Mouse (Mus musculus): ENCODE measurements around the gene Cldn10. TPM values are rescaled to one million over a fixed set of nuclear protein-coding genes. Genes with fewer than 3 reads are reported as not detected.

The Cldn10 gene
- polyA plus RNA-seq, 1 experiment from 2014 or later = 1.5 TPM

DNA sequence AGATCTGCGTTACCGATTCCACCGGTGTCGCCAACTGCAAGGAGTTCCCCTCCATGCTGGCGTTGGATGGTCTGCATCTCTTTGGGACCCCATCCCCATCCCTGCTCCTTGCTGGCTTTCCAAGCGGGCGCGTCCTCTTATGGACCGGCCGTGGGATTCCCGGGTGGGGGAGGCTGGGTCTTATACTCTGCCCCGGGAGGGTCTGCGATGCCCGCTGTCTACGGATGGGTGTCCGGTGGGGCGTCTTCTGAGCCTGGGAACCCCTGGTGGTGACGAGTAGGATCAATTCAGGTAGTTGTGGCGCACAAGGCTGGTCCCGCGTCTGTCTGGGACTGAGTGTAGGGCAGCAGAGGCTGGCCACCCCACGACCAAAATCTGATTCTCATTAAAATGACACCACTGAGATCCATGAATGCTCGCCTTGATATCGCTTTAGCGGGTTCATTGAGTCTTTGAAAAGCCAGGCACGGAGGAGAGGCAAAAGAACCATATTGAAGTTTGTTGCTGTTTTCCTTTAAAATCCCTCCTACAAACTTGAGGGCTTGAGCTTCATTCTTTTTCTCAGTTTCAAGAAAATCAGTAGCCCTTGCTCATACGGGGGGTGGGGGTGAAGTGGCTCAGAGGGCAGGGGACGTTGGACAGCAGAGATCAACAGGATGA lies 67.6 kb downstream of the Cldn10 start:
- Histone ChIP-seq H3K9me3 (no peaks in the 10 kb centered on the region), H3K9ac (peak overlapping the region; percentile 69), H3K4me3 (peak overlapping the region; percentile 59), H3K27ac (no peak overlapping the region), H3K4me2 (replicated peaks) (peak overlapping the region; percentile 97), H3K4me1 (peaks cover 23% of the 10 kb centered on the region), H3K36me3 (no peaks in the 10 kb centered on the region), H3K27me3 (peaks cover 50% of the 10 kb centered on the region)
- WGBS = 1% methylated on average over 28 of the region's 28 CpGs
- 0 out of 2 replicates have a peak, but pooled peaks have one; percentile 18 for ATAC-seq (ENCODE audit: low FRiP score, low read depth)

DNA sequence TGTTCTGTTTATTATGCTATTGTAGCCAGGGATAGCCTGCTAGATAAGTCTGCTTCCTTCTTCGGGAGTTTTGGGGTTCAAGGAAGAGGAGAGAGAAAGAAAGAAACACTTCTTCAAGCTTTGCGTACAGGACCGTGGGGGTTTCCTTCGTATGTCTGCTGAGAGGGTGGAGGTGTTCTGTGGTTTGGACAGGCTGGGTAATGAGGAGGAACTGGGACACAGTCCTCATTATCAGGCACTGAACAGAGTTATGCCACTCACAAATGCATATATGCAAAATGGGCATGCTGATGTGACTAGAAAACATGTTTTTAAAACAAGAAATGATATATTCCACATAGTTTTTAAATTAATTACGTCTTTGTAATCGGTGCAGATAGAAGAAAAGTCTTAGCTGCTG lies 68.9 kb downstream of the Cldn10 start:
- H3K4me1 ChIP-seq = peaks cover 23% of the 10 kb centered on the region
- WGBS = 86% methylated on average over 6 of the region's 6 CpGs
- peaks cover 50% of the 10 kb centered on the region for H3K27me3 ChIP-seq

DNA sequence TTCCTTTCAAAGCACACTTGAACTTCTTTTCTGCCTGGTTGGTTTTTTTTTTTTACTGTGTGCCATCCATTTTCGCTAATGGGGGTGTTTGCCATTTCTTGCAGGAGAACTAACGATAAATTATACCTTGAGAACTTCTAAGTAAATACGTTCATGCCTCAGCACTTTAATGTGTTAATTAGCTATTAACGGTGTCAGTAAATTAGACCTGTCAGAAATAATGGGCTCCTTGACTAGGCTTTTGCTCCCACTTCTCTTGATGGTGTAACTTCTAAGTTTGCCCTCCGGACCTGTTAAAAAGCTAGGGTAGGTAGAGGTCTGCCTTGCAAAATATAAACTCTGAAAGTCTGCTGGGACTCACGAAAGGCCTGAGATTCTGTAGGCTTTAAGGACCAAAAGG lies 70.6 kb downstream of the Cldn10 start:
- Histone ChIP-seq H3K4me2 (replicated peaks) (no peak overlapping the region), H3K9ac (no peak overlapping the region), H3K36me3 (no peaks in the 10 kb centered on the region), H3K4me1 (peaks cover 23% of the 10 kb centered on the region), H3K27me3 (peaks cover 42% of the 10 kb centered on the region), H3K4me3 (no peak overlapping the region), H3K9me3 (no peaks in the 10 kb centered on the region), H3K27ac (no peak overlapping the region)
- WGBS = 19% methylated on average over 6 of the region's 6 CpGs
- ATAC-seq (ENCODE audit: low FRiP score, low read depth) = no peak

More for the DNA sequence above, 68.9 kb downstream of the Cldn10 start:
- no peak for ATAC-seq (ENCODE audit: low FRiP score, low read depth)
- no peak overlapping the region for H3K4me2 ChIP-seq (replicated peaks)
- no peaks in the 10 kb centered on the region for H3K9me3 ChIP-seq
- H3K36me3 ChIP-seq = no peaks in the 10 kb centered on the region
- no peak overlapping the region for H3K4me3 ChIP-seq
- no peak overlapping the region for H3K9ac ChIP-seq
- H3K27ac ChIP-seq = no peak overlapping the region

DNA sequence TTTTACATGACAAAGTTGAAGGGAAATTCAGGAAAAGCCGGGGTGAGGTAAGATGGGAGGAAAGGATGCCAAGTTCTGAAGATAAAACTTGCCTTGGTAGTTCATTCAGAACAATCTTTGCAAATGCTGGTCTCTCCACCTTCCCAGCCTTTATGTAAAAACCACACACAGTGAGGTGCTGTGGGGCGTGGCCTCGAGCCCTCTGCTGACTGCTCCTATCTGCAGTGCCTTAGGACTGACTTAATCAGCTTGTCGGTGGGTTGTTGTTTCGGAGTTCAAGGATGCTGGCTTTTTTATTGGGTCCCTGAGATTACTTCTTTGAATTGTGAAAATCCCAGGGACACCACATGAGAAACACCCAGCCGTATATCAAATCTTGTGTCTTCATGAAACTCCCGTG lies 74.5 kb downstream of the Cldn10 start:
- no peak for ATAC-seq (ENCODE audit: low FRiP score, low read depth)
- WGBS = 51% methylated on average over 7 of the region's 7 CpGs
- H3K9me3 ChIP-seq = no peaks in the 10 kb centered on the region

DNA sequence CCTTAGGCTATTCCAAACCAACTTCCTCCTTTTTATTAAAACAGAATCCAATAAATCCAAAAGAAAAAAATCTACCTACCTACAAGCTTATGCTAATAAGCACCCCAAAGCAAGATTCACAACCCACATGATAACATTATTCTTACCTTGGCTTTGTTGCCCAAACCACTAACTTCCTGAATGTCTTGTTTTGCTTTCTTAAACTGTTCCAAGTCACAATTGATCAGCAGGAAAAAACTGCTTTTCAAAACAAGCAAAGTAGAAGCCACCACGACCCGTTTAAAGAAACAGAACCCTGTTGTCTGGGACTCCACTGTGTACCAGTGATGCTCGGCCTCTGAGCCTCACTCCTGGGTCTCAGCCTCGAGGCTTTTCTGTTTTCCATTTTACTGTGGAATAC lies 77.2 kb downstream of the Cldn10 start:
- no peaks in the 10 kb centered on the region for H3K36me3 ChIP-seq
- no peak overlapping the region for H3K4me2 ChIP-seq (replicated peaks)
- H3K27ac ChIP-seq = no peak overlapping the region
- no peaks in the 10 kb centered on the region for H3K9me3 ChIP-seq
- H3K27me3 ChIP-seq = 0 out of 2 replicates have a peak, but pooled peaks cover under 1% of the 10 kb centered on the region
- peaks cover 18% of the 10 kb centered on the region for H3K4me1 ChIP-seq
- no peak overlapping the region for H3K9ac ChIP-seq
- no peak overlapping the region for H3K4me3 ChIP-seq
- 37% methylated on average over 4 of the region's 4 CpGs for WGBS
- no peak for ATAC-seq (ENCODE audit: low FRiP score, low read depth)

More for the DNA sequence above, 74.5 kb downstream of the Cldn10 start:
- no peak overlapping the region for H3K9ac ChIP-seq
- H3K4me1 ChIP-seq = peaks cover 18% of the 10 kb centered on the region
- H3K27me3 ChIP-seq = peaks cover 8% of the 10 kb centered on the region; the same call in 1 of the 2 replicates
- H3K27ac ChIP-seq = no peak overlapping the region
- H3K36me3 ChIP-seq = no peaks in the 10 kb centered on the region
- no peak overlapping the region for H3K4me2 ChIP-seq (replicated peaks)
- H3K4me3 ChIP-seq = no peak overlapping the region

DNA sequence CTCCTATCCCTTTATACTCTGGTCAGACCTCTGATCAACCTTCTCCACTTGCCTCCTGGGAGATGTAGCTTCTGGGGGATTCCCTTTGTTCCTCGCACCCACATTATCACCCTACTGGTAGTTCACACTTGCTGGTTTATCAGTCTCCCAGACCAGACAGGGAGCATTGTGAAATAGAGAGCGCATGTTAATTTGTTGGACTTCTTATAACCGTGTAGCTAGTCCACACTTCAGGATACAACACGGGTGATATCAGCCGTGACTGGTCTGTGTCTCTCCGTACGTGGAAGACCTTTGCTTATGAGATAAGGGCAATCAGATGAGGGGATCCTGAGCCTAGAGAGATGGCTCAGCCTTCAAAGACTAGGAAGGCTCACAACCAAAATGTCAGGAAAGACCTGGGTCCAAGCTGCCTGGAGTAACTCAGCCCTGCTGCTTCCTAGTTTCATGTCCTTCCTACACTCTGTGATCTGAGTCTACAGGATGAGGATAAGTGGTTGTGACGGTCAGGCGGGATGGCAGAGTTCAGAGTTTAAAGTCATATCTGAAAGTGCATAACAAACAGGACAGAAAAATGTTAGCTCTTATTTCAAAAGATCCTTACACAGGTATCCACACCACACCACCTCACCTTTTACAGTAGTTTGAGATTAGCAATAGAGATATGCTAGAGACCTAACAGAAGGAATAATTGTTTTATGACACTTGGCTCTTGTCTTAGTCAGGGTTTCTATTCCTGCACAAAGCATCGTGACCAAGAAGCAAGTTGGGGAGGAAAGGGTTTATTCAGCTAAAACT lies 78.5 kb downstream of the Cldn10 start:
- 74% methylated on average over 10 of the region's 10 CpGs for WGBS
- H3K27me3 ChIP-seq = no peaks in the 10 kb centered on the region
- H3K4me2 ChIP-seq (replicated peaks) = no peak overlapping the region
- no peaks in the 10 kb centered on the region for H3K9me3 ChIP-seq
- no peak overlapping the region for H3K27ac ChIP-seq
- no peak overlapping the region for H3K9ac ChIP-seq
- no peak for ATAC-seq (ENCODE audit: low FRiP score, low read depth)
- no peaks in the 10 kb centered on the region for H3K36me3 ChIP-seq
- H3K4me3 ChIP-seq = no peak overlapping the region
- H3K4me1 ChIP-seq = peaks cover 18% of the 10 kb centered on the region

DNA sequence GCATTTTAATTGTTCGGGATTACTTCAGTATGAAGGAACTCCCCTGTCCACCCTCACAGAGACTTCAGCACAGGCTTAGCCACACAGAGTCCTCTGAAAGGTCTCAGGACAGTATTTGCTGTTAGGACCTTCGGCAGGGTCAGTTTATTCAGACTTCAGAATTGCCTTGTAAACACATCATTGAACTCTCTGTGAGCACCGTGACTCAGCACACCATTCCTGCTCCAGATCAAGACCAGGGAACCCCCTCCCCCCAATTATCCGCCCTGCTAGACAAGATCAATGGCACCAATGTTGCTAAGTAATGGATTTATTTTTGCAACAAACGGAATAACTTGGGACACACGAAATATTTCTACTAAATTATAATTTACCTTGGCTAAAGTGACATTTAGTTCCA lies 79.7 kb downstream of the Cldn10 start:
- WGBS = 56% methylated on average over 6 of the region's 6 CpGs
- Histone ChIP-seq H3K4me1 (peaks cover 18% of the 10 kb centered on the region), H3K27me3 (no peaks in the 10 kb centered on the region), H3K9me3 (no peaks in the 10 kb centered on the region), H3K27ac (no peak overlapping the region), H3K4me3 (no peak overlapping the region), H3K4me2 (replicated peaks) (no peak overlapping the region), H3K36me3 (peaks cover 4% of the 10 kb centered on the region; the same call in 1 of the 2 replicates), H3K9ac (no peak overlapping the region)
- ATAC-seq (ENCODE audit: low FRiP score, low read depth) = no peak

DNA sequence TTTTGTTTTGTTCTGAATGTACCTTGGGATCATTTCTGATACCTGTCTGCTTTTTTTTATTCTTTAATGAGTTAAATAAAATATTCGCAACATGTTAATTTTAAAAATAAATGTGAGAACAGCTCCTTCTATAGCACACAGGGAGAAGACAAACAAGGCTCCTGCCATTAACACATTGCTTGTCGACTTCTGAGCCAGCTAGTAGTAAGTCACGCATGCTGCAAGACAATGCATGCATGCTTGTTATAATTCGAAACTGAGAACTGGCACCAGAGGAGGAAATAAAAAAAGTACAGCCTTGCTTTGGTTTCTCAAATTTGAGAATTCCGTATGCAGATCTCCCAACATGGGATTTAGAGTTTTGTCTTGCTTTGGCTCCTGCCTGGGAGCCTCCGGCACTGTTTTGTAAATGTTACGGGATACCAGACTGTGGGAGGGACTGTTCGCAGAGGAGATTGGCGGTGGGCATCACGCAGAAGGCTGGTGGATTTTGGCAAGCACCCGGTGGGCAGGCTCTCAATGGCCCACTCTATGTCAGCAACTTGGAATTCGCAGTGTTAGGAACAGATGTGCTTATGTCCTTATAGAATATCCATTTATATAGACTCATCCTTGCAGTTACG lies 80.5 kb downstream of the Cldn10 start:
- Histone ChIP-seq H3K36me3 (peaks cover 11% of the 10 kb centered on the region), H3K4me3 (no peak overlapping the region), H3K4me2 (replicated peaks) (no peak overlapping the region), H3K4me1 (peaks cover 18% of the 10 kb centered on the region), H3K27ac (no peak overlapping the region), H3K9me3 (no peaks in the 10 kb centered on the region), H3K27me3 (no peaks in the 10 kb centered on the region), H3K9ac (no peak overlapping the region)
- ATAC-seq (ENCODE audit: low FRiP score, low read depth) = no peak
- WGBS = 80% methylated on average over 13 of the region's 13 CpGs

DNA sequence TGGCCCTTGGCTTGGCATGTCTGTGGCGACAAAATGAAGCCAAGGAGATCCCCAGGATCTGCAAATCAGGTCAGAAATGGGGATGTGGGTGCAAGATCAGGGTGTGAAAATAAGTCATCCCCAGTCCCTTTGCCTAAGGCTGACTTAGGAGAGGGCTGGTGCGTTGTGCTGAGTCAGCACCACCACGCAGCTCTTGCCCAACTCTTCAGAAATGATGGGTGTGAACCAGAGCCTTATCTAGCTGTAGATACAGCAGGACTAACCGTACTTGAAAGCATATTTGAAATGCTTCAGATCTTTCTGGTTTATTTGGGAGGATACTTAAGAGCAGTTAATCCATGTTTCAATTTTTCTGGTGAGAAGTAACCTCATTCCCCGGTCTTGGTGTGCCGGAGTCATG lies 82.0 kb downstream of the Cldn10 start:
- no peak for ATAC-seq (ENCODE audit: low FRiP score, low read depth)
- no peak overlapping the region for H3K4me3 ChIP-seq
- no peaks in the 10 kb centered on the region for H3K27me3 ChIP-seq
- H3K9me3 ChIP-seq = no peaks in the 10 kb centered on the region
- H3K36me3 ChIP-seq = peaks cover 17% of the 10 kb centered on the region
- no peak overlapping the region for H3K27ac ChIP-seq
- H3K9ac ChIP-seq = no peak overlapping the region
- no peak overlapping the region for H3K4me2 ChIP-seq (replicated peaks)
- WGBS = 87% methylated on average over 6 of the region's 6 CpGs
- H3K4me1 ChIP-seq = peaks cover 18% of the 10 kb centered on the region

DNA sequence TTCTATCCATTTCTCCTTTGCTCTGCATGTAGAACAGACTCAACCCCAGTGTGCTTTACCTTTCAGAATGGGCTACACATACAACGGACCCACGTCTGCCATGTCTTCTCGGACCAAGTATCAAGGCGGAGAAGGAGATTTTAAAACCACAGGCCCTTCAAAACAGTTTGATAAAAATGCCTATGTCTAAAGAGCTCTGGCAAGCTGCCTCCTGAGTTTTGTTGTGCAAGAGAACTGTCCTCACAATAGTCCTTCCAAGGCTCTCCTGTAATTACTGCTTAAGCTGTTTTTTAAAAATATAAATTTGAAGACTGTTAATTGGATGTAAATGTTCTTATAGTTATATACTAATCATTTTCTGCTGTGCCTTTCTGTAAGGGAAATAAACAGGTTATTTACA lies 86.4 kb downstream of the Cldn10 start:
- H3K4me2 ChIP-seq (replicated peaks) = no peak overlapping the region
- H3K27ac ChIP-seq = no peak overlapping the region
- H3K4me3 ChIP-seq = no peak overlapping the region
- H3K9me3 ChIP-seq = no peaks in the 10 kb centered on the region
- 97% methylated on average over 4 of the region's 4 CpGs for WGBS
- peaks cover 6% of the 10 kb centered on the region; the same call in 1 of the 2 replicates for H3K4me1 ChIP-seq
- H3K36me3 ChIP-seq = peaks cover 44% of the 10 kb centered on the region
- no peaks in the 10 kb centered on the region for H3K27me3 ChIP-seq
- ATAC-seq (ENCODE audit: low FRiP score, low read depth) = no peak
- no peak overlapping the region for H3K9ac ChIP-seq

DNA sequence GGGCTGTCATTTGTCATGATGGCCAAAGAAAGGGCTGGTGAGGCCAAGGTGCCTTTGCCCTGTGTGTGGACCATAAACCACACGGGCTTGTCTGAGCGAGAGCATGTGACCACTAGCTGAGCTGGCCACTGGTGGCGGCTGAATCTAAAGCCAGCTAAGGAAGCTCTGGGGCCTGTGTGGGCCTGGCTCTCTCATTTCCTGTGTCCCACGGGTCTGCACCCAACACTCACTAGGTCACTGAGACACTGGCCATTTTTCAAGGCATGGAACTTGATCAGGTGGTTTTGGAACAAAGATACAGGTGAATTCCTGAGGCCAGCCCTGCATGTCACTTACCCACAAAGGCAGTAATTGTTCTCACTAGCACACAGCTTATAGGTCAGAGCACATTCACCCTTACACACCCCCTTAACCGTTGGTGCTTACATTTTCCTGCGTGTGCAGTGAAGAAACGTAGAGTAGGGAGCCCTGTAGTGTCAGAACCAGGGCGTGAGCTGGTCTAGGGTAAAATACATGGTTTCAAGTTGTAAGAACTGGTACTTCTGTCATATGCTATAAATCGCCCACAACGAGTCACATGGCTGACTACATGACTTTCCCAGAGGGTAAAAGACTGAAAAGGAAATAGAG lies 87.2 kb downstream of the Cldn10 start:
- Histone ChIP-seq H3K36me3 (peaks cover 52% of the 10 kb centered on the region), H3K27me3 (no peaks in the 10 kb centered on the region), H3K4me1 (0 out of 2 replicates have a peak, but pooled peaks cover 3% of the 10 kb centered on the region), H3K9me3 (no peaks in the 10 kb centered on the region), H3K4me2 (replicated peaks) (no peak overlapping the region), H3K27ac (no peak overlapping the region), H3K9ac (no peak overlapping the region), H3K4me3 (no peak overlapping the region)
- ATAC-seq (ENCODE audit: low FRiP score, low read depth) = no peak
- 59% methylated on average over 10 of the region's 10 CpGs for WGBS
